Mouse (Mus musculus) A20 (cell line): ENCODE data around the gene Plppr5.
A peak's percentile ranks its signal among the peaks of the same experiment; 100 is the strongest.

Experiments used
- DNase-seq: peaks from one replicate; pipeline ENCODE4 v3.0.0-alpha.2; 2011; ENCODE audit warnings: low read depth, low spot score

Plppr5 gene

GRCm38 (mm10) chr3:117696350-117696749, 121.7 kb downstream of the Plppr5 start:
- peak; percentile 7 for DNase-seq

- DNase-seq: no peak
These were observed 134.2 kb downstream of the Plppr5 start for GRCm38 (mm10) chr3:117708788-117709187.

GRCm38 (mm10) chr3:117716534-117717280, 142.1 kb downstream of the Plppr5 start:
- no peak for DNase-seq

GRCm38 (mm10) chr3:117723390-117723789, 148.8 kb downstream of the Plppr5 start:
- DNase-seq: no peak

GRCm38 (mm10) chr3:117724521-117724920, 149.9 kb downstream of the Plppr5 start:
- no peak for DNase-seq

GRCm38 (mm10) chr3:117725501-117725900, 150.9 kb downstream of the Plppr5 start:
- no peak for DNase-seq

GRCm38 (mm10) chr3:117728136-117728535, 153.5 kb downstream of the Plppr5 start:
- DNase-seq: peak; percentile 20

- no peak for DNase-seq
These were observed 154.8 kb downstream of the Plppr5 start for GRCm38 (mm10) chr3:117729121-117730072.

GRCm38 (mm10) chr3:117731545-117731944, 156.9 kb downstream of the Plppr5 start:
- no peak for DNase-seq

GRCm38 (mm10) chr3:117732661-117733060, 158.0 kb downstream of the Plppr5 start:
- no peak for DNase-seq
